Mouse (Mus musculus) neural tube, embryonic 10.5 days (tissue): ENCODE results near the gene Mrpl18.
"Not testable (repeated sequence)": the region's sequence is repeated elsewhere in the genome, so short reads cannot be mapped to it uniquely, and the experiment has no call there.

Experiments
- DNase-seq: peaks from one replicate; pipeline ENCODE4 v3.0.0-alpha.2; 2017; ENCODE audit warnings: low spot score; ENCODE audit errors: extremely low spot score

The Mrpl18 gene

DNA sequence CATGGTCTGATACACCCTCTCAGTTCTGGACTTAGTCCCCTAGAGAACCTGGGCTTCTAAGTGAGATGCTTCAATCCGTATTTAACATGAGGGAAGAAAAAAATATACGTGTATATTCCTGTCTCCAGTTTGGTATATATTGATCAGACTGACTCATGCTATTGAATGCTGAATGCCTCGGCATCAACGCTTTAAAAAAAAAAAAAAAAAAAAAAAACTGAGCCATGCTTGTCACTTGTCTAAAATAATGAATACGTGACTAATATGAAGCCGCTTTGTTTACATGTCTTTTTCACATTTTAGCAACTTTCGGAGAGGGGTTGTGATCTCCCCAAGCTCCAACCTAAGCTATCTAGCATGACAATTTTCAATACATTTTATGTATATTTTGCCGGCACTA is 5.8 kb downstream of the Mrpl18 start:
- DNase-seq, result no peak

DNA sequence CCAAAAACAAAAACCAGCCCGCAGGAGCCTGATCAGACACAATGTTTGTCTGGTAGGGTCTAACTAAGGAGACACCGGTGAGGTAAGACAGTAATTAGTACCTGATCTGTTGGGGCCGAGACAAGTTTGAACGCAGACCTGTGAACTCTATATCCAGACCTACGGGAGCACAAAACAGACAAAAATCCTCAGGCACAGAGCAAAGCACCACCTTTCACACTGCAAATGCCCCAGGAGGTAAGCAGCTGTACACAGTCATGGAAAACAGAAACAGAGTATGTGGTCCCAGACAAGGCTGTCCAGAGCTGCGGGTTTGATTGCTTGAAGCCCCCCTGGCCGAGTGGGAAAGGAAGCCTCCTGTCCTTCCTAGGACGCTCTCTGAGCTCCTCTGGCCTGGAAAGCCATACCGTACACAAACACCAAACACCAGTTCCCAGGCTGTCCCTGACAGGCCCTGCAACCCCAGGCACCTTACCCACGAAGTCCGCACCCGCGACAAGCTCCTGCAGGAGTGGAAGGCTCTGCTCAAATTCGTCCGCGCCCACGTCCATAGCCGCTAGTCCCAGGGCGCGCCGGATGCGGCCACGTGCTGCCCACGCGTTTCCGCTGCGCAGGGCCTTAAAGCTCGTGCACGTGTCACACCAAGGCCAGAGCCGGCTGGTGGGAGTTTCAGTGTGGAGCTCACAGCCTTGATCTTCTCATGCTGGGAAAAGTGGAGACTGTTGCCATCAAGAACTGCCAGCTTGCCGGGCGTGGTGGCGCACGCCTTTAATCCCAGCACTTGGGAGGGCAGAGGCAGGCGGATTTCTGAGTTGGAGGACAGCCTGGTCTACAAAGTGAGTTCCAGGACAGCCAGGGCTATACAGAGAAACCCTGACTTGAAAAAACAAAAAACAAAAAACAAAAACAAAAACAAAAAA is 6.5 kb downstream of the Mrpl18 start, which contains the start of gene Pnldc1:
Gene Pnldc1, minus strand, starts transcription at position 870 of the 920 bp plus-strand sequence.
- DNase-seq, result no peak

DNA sequence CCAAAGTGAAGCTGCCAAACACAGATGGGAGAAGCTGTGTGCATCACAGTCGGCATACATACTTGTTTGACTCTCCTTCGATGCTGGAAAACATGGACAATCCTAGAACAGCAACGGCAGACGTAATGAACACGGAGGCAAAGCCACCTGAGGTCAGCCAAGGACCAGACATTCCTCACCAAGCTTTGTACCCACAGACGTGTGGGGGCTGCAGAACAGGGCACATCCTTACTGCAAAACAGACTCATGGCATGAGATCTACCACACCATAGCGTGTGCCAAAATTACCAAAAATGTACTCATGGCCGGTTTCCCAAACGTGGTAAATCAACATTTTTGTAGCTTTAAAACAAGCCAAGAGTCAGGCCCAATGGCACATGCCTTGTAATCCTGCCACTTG is 9.7 kb downstream of the Mrpl18 start:
- no peak for DNase-seq

DNA sequence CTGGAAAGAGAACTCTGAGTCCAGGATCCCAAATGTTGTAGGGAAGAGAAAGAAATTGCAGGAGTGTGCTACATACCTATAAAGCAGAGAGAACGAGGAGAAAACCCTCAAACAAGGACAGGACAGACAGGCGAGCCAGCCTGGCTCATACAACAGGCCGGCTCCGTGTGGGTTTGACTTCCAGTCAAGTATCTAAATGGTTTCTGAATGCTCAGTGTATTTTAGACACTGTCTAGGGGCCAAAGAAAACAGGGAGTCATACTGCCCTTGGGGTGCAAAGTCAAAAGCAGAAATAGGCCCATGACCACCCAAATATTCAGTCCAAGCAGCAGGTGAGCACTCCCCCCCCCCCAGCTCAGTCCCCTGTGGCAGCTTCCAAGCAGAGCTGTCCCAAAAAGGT is 10.3 kb downstream of the Mrpl18 start:
- DNase-seq, result no peak

DNA sequence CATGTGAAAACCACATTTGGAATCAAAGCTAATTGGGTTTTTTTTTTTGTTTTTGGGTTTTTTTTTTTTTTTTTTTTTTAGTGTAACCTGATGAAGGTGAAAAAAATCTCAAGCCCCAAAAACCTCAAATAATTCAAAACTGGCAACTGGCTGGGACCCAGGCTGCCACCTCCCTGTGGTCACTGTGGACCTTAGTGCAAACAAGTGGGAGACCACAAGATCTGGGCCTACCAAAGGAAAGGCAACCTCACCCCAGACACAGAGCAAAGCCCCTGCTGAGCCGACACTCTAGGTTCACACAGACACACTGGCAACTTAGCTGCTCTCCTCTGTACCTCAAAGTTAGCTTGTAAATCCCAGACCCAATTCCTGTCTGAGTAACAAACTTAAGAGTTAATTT is 11.8 kb downstream of the Mrpl18 start:
- no peak for DNase-seq

DNA sequence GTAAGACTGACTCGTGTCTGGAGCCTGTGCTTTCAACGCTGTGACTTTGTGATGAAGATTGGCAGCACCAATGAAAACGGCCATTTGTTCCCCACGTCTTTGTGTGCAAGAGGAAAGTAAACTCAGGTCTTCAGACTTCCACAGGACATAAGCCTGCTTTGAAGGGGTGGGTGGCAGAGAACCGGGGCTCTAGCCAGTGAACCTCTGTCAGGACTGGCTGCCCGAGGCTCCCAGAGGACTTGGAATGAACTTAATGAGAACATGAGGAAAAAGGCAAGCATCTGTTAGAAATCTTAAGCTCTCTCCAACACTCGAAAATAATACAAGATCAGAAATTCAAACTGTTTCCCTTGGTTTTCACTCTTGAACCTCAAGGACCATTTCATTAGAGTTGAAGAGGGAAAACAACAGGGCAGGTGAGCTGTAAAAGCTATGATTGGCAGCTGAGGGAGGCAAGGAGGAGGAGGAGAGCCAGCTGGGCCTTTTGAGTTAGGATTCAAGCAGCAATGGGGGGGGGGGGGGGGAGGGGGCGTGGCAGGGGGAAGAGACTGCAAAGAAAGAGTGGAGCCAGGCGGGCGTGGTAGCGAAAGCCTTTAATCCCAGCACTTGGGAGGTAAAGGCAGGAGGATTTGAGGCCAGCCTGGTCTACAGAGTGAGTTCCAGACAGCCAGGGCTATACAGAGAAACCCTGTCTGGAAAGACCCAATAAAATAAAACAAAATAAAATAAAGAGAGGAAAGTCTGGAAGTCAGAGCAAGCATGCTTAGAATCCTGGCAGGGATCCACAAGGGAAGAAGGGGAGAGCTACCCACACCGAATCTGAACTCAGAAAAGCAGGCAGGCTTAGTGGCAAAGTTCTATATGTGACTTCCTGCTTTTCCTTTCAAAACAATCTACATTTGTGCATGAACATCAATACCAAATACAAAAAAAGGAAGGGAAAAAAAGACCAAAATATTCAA is 12.5 kb downstream of the Mrpl18 start:
- no peak for DNase-seq

DNA sequence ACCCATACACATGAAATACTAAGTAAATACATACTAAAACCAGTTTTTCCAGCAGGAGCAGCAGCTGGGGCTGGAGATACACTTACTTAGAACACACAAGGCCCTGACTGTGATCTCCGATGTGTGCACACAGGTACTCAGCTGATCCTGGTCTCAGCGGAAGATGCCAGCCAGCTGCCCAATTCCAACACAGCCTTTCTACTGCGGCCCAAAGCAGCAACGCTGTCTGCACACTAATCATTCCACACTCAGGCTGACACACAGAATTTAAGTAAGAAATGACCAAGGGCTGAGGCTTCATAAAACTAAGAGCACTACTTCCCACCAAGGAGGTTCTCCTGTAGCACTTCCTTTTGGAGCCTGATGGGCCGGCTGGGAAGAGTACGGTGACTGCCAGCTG is 13.9 kb downstream of the Mrpl18 start:
- DNase-seq, result no peak

DNA sequence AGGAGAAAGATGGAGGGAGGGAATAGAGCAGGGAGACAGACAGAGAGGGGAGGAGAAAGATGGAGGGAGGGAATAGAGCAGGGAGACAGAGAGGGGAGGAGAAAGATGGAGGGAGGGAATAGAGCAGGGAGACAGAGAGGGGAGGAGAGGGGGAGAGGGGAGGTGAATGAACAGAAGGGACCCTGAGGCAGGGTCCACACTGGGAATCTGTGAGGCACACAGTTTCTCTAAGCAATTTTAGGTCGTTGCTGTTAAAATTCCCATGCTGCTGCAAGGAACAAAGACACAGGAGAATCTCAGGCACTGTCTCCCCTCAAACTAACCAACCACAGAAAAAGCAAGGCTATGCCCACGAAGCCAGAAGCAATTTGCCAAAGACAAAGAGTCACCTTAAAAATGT is 17.5 kb downstream of the Mrpl18 start:
- DNase-seq, result not testable (repeated sequence)

DNA sequence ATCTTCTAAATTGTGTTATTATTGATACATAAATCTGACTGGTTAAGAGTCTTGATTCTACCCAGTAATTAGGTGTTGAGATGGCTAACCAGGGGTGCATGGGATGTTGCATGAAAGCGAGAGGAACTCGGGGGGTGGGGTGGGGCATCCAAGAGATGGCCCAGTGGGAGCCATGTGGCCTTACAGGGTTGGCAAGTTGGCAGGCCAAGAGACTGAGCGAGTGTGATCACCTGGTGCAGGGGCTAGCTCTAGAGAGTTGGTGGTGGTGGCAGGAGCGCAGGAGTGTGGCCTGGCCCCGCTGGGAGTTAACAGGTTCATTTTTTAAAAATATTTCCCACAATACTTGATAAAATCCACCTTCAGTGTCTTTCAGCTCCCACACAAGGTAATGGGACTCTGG is 18.5 kb downstream of the Mrpl18 start:
- no peak for DNase-seq

DNA sequence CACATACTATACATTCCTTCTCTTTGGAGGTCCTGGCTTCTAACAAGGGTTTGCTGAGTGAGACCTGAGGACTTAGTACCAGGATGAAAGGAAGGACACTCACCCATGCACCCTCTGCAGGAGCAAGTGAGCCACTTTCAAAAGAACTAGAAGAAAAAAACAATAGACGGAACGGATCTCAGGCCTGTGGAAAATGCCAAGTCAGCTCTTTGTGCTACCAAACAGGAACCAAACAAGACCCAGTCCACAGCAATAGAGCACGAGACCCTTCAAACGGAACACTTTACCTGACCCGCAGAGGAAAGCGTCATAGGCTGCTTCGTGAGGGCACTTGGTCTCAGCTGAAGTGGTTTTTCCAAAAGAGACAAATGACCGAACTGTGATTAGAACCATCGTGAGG is 24.1 kb downstream of the Mrpl18 start:
- DNase-seq, result no peak

DNA sequence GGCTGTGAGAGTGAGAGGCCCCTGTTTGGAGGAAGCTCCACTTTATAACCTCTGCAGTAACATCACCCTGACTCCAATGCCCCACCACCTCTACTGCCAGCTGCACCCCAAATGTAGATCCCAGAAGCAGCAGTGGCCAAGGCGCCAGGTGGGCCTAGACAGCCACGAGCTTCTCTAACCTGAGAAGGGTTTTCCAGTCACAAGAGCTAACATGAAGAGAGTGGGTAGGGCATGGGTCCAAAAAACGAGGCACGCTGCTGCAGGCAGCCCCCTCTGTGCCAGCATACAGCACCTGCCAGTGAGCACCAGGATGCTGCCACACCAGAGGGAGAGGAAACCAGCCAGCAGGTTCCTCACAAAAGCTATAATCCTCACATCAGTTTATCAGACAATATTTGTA is 25.1 kb downstream of the Mrpl18 start:
- no peak for DNase-seq

DNA sequence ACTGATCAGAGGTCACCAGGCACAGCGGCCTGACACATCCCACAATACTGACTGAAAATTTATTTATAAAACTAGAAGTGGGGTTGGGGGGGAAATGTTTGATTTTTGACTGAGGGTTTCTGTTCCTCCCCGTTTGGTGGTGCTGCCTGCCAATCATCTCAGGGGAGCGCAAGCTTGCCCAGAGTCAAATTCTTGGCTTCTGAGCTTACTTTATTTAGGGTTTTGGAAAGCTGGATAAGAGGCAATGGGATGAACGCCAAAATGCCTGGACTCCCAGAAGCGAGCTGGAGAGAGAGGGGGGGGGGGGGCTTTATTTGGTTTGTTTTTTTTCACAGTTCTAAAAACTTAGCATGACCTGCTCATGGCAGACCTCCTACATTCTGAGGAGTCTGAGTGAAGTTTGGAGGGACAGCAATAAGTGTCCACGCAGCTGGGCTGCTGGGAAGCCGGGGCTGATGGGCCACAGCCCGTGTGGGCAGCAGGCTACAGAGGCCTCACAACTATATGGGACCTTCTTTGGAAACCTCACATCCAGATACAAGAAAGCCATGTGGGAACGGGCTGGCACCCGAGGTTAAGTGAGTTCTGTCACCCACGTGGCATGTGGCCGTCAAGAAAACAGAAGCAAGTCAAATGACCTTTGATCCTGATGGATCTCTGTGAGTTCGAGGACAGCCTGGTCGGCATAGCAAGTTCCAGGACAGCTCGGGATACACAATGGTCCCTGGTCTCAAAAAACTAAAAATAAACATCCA is 28.9 kb downstream of the Mrpl18 start:
- no peak for DNase-seq

DNA sequence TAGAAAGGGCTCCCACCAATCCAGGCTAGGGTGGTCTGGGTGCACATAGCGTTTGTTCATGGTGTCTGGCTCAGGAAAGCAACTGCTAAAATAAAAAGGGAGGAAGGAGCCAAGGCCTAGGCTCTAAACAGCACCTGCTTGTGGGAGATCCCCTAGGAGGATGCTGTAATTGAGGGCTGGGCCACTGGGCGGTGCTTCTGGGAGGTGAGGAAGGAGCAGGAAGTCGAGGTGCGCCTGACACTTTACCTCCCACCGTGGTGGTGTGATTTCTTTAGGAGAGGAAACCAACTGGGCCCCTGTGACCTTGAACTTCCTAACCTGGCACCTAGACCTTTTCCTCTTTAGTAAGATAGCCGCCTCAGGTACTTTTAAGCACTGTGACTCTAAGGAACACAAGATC is 29.5 kb downstream of the Mrpl18 start:
- DNase-seq, result no peak

DNA sequence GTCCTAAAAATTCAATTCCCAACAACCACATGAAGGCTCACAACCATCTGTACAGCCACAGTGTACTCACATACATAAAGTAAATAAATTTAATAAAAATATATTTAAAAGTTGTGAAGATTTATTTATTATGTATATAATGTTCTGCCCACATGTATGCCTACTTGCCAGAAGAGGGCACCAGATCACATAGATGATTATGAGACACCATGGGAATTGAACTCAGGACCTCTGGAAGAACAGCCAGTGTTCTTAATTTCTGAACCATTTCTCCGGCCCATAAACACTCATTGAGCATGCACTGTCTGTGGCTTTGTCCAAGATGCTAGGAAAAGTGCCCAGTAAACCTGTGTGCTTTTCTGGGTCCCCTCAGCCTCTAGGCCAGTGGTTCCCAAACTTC is 34.9 kb downstream of the Mrpl18 start:
- DNase-seq, result no peak

DNA sequence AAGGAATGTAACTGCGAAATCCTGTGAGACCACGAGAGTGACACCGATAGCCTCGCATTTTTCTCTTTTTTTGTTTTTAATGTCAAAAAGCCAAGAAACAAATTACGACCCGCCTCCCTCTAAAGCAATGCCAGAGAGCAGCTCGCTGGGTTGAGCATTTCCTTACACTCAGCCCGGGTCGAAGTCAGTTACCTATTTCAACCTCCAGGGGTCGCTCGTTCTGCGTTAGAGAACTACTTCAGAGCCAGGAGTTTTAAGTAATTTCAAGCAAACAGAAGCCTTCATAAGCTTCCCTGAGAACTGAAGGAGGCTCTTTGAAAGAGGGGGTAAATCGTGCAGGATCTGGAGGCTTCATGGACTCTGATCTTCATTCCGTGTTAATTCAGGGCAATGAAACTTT is 36.0 kb downstream of the Mrpl18 start:
- DNase-seq, result peak; percentile 75

DNA sequence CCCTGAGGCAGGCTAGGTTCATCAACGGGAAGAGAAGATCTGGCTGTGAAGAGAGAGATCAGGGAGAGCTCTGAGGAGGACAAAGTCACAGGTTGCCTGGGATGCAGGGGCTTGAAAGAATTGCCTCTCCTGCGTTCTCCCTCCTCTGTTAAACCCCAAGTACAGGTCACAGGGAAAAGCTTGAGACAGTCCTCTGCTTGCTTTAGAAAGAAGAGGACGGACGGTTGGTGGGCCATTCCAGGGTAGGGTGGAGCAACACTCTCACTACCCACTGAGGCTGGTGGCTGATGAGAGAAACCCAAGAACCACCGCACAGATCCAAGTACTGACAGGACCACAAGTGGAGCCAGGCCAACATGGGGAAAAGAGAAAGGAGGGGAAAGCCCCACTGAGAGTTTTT is 40.4 kb downstream of the Mrpl18 start, which contains the start of gene Mrgprh:
Gene Mrgprh, plus strand, starts transcription at position 301 of the 400 bp plus-strand sequence.
- DNase-seq, result no peak

DNA sequence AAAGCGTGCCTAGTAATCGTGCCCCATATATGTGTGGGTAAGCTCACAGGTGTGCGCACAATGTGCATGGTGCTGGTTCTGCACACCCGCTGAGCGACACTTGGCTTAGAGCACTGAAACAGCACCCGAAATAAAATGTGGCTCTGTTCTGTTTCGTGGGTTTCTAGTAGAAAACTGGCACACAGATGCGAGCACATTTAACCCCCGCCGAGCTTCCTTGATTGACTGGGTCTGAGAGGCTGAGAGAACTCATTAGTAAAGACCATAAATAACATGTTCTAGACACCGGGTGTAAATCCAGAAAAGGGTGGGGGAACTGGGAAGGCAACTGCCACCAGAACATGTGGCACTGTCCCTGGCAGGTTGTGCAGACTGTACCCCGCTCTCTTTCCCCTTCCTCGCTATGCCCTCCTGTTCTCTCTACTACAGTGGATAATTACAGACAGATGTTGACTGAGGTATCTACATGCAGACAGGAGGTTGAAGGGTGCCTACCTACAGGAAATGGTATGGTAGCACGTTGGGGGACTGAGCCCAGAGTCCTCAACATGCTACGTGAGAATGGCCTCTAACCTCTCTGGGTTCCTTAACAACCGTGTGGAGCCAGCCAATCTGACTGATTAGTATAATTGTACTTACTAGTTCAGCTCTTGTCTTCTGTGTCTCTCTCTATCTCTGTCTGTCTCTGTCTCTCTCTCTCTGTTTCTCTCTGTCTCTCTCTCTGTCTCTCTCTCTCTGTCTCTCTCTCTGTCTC is 43.7 kb downstream of the Mrpl18 start:
- no peak for DNase-seq

DNA sequence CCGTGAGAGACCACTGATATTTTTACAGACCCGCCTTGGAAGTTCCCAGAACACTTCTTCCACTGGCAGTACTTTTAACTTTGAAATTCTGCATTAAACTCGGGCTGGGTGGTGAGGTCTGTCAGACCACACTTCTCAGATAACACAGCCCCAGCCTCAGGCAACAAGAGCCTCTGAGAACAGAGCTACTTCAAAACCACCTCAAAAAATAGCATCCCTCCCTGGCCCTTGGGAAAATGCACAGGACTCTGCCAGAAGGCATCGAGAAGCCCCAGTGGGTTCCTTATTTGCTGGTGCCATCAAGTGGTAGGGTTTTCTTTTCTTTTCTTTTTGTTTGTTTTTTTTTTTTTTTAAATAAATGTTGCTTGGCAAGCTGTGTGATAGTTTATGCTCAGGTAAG is 47.5 kb downstream of the Mrpl18 start:
- no peak for DNase-seq

DNA sequence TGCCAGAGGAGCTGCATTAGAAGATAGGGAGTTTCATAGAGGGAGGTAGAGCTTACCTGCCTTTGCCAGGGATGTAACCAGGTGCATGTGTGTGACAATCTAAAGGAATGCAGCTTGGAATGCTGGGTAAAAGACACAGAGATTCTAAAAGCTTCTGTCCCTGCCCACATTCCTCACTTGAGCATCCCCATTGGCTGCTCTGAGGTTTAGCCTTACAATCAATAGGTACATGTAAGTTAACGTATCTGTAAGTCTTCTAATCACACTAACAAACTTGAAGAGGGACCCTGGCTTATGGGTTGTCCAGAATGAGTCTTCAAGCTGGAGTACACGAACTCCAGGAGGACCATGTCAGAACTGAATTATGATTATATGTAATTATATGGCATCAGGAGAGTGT is 48.1 kb downstream of the Mrpl18 start, which contains the start of gene Mas1:
Gene Mas1, minus strand, starts transcription at position 101 of the 400 bp plus-strand sequence.
- DNase-seq, result no peak

DNA sequence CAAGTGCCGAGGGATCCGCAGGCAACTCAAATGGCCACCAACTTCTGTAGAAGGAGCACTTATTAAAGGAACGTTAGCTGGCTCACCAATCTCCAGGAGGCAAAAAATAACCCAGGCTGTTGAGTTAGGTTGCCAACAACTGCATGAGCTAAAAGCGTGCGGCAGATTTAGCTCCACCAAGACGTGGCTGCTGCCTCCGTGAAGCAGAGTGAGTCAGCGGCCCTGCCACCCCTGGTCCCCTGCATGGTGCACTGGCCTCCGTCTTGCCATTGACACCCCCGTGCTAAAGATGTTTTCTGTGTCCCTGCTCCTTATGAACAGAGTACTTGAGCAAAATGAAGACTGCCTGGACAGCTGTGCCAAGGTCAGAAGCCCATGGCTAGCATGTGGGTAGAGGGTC is 49.3 kb downstream of the Mrpl18 start:
- no peak for DNase-seq

DNA sequence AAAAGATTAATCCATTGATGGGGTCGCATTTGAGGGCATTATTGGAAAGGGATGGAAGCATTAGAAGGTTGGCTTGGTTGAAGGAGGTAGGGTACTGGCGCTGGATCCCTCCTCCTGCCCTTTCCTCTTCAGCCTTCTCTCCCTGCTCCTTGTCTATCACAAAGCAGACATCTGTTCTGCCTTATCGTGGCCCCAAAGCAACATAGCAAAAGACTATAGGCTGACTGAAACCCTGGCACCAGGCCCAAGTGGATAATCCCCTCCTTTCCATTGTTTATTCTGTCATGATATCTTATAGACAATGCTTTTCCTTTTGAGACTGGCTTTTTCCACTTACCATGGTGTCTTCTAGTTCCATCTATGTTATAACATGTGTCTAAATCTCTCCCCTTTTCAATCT is 50.7 kb downstream of the Mrpl18 start:
- DNase-seq, result no peak
